Mouse (Mus musculus): ENCODE data around the gene Dok3. TPM values are rescaled to one million over a fixed set of nuclear protein-coding genes. Genes with fewer than 3 reads are reported as not detected.

Gene Dok3
- polyA plus RNA-seq, 1 experiment from 2014 or later, result 6.1 TPM

GRCm38 (mm10) chr13:55483593-55483992, 45.5 kb downstream of the Dok3 start:
- 44% methylated on average over 15 of the region's 15 CpGs for WGBS (ENCODE audit: missing documents)
- no peaks in the 10 kb centered on the region for H3K36me3 ChIP-seq (ENCODE audit: inconsistent target)
- no peak overlapping the region for H3K4me3 ChIP-seq (ENCODE audit: inconsistent target)
- no peaks in the 10 kb centered on the region for H3K79me2 ChIP-seq (ENCODE audit: inconsistent target)
- no peak overlapping the region for H3K27ac ChIP-seq

DNA sequence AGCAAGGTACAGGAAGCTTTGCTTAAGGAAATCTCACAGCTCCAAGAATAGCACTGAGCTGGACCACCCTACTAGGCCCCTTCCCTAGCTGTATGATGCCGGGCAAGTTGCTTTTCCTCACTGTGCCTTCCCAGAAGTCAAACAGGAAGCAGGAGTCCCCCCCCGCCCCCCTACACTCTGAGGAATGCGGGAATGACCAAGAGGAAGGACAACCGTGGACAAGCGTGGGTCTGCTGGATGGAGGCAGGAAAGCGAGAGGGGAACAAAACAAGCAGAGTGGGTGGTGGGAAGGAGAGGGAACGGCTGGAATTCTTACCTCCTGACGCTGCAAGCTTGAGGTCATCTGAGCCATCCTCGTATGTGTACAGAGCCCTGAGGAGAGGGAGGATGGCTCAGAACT, 46.0 kb downstream of the Dok3 start:
- Histone ChIP-seq H3K27ac (no peak overlapping the region), H3K79me2 (ENCODE audit: inconsistent target) (no peaks in the 10 kb centered on the region), H3K36me3 (ENCODE audit: inconsistent target) (no peaks in the 10 kb centered on the region), H3K4me3 (ENCODE audit: inconsistent target) (no peak overlapping the region)
- whole genome bisulfite sequencing (ENCODE audit: missing documents), result 78% methylated on average over 9 of the region's 9 CpGs

- H3K27ac ChIP-seq, result no peak overlapping the region
These were observed 46.6 kb downstream of the Dok3 start for GRCm38 (mm10) chr13:55482542-55482941.

DNA sequence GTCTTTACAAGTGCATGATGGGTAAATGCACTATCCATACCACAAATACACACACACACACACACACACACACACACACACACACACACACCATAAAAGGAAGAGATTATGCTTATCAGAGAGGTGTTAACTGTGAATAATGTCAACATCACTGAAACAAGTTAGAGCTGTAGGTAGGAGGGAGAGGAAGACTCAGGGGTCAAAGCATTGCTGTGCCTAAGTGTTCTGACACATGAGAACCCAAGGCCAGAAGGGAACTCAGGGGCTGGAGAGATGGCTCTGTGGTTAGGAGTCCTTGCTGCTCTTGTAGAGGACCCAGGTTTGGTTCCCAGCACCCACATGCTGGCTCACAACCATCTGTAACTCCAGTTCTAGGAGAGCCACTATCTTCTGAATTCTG, 49.2 kb downstream of the Dok3 start:
- Histone ChIP-seq H3K36me3 (ENCODE audit: inconsistent target) (no peaks in the 10 kb centered on the region), H3K79me2 (ENCODE audit: inconsistent target) (no peaks in the 10 kb centered on the region), H3K27ac (no peak overlapping the region), H3K4me3 (ENCODE audit: inconsistent target) (no peak overlapping the region)

More at GRCm38 (mm10) chr13:55482542-55482941, 46.6 kb downstream of the Dok3 start:
- Histone ChIP-seq H3K4me3 (ENCODE audit: inconsistent target) (no peak overlapping the region), H3K79me2 (ENCODE audit: inconsistent target) (no peaks in the 10 kb centered on the region), H3K36me3 (ENCODE audit: inconsistent target) (no peaks in the 10 kb centered on the region)
- 91% methylated on average over 7 of the region's 7 CpGs for WGBS (ENCODE audit: missing documents)

DNA sequence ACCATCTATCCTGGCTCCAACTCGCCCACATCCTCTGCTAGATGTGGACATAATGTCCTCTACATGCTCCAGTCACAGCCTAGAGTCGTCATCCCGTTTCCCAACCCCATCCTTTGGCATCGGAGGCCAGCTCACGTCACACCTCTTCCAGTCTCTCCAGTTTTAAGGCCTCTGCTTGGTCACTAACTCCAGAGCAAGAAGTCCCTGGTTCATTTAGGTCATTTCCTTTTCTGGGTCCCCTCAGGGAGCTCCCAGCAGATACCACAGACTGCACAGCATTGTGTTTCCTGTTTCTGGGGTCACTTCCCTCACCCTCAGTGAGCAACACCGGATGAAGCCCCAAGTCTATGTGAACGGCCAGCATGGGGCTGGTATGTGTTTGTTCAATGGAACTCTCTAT, 50.1 kb downstream of the Dok3 start:
- WGBS (ENCODE audit: missing documents), result 22% methylated on average over 7 of the region's 7 CpGs
- no peaks in the 10 kb centered on the region for H3K79me2 ChIP-seq (ENCODE audit: inconsistent target)
- H3K27ac ChIP-seq, result no peak overlapping the region
- H3K4me3 ChIP-seq (ENCODE audit: inconsistent target), result no peak overlapping the region
- H3K36me3 ChIP-seq (ENCODE audit: inconsistent target), result no peaks in the 10 kb centered on the region

- Histone ChIP-seq H3K79me2 (ENCODE audit: inconsistent target) (no peaks in the 10 kb centered on the region), H3K36me3 (ENCODE audit: inconsistent target) (no peaks in the 10 kb centered on the region), H3K27ac (no peak overlapping the region), H3K4me3 (ENCODE audit: inconsistent target) (no peak overlapping the region)
- 74% methylated on average over 5 of the region's 5 CpGs for WGBS (ENCODE audit: missing documents)
These were observed 51.1 kb downstream of the Dok3 start for GRCm38 (mm10) chr13:55478036-55478435.

DNA sequence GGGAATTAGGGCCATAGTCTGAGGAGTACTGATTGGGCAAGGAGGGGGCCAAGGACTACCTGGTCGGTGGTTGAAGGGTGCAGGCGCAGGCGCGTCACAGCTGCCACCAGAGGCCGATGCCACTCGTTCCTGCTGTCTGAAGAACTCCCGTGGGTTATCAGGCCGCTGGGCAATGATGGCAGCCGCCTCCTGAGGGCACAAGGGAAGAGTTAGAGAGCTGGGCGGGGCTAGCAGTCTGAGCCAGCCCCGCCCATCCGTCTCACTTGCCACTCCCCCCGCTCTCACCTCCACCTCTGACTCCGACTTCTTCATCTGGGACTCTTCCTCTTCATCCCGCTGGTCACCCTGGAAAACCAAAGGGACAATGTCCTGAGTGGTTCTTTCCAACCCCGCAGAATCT, 51.6 kb downstream of the Dok3 start:
- Histone ChIP-seq H3K27ac (no peak overlapping the region), H3K4me3 (ENCODE audit: inconsistent target) (no peak overlapping the region), H3K79me2 (ENCODE audit: inconsistent target) (no peaks in the 10 kb centered on the region), H3K36me3 (ENCODE audit: inconsistent target) (no peaks in the 10 kb centered on the region)
- 88% methylated on average over 14 of the region's 16 CpGs for WGBS (ENCODE audit: missing documents)

GRCm38 (mm10) chr13:55476256-55476655, 52.8 kb downstream of the Dok3 start:
- no peak overlapping the region for H3K27ac ChIP-seq
- no peak overlapping the region for H3K4me3 ChIP-seq (ENCODE audit: inconsistent target)
- H3K79me2 ChIP-seq (ENCODE audit: inconsistent target), result no peaks in the 10 kb centered on the region
- no peaks in the 10 kb centered on the region for H3K36me3 ChIP-seq (ENCODE audit: inconsistent target)
- 98% methylated on average over 6 of the region's 8 CpGs for WGBS (ENCODE audit: missing documents)

DNA sequence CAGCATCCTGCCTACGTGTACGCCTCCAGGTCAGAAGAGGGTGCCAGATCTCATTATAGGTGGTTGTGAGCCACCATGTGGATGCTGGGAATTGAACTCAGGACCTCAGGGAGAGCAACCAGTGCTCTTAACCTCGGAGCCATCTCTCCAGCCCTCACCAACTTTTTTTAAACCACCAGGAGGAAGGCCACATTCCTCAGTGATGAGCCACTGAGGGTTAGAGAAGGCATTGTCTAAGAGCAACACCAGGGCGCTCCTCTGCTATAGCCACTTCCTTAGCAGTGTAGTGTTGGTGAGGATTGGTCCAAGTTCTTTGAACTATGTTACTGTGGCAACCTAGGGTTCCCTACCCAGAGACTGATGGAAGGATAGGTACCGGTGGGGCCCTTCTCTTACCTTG, 53.3 kb downstream of the Dok3 start:
- WGBS (ENCODE audit: missing documents), result 93% methylated on average over 5 of the region's 5 CpGs
- no peak overlapping the region for H3K27ac ChIP-seq
- H3K36me3 ChIP-seq (ENCODE audit: inconsistent target), result no peaks in the 10 kb centered on the region
- H3K4me3 ChIP-seq (ENCODE audit: inconsistent target), result no peak overlapping the region
- H3K79me2 ChIP-seq (ENCODE audit: inconsistent target), result no peaks in the 10 kb centered on the region

- no peak overlapping the region for H3K4me3 ChIP-seq (ENCODE audit: inconsistent target)
- no peaks in the 10 kb centered on the region for H3K36me3 ChIP-seq (ENCODE audit: inconsistent target)
- no peaks in the 10 kb centered on the region for H3K79me2 ChIP-seq (ENCODE audit: inconsistent target)
- H3K27ac ChIP-seq, result no peak overlapping the region
- 16% methylated on average over 5 of the region's 5 CpGs for WGBS (ENCODE audit: missing documents)
These were observed 54.5 kb downstream of the Dok3 start for GRCm38 (mm10) chr13:55474621-55475069.

DNA sequence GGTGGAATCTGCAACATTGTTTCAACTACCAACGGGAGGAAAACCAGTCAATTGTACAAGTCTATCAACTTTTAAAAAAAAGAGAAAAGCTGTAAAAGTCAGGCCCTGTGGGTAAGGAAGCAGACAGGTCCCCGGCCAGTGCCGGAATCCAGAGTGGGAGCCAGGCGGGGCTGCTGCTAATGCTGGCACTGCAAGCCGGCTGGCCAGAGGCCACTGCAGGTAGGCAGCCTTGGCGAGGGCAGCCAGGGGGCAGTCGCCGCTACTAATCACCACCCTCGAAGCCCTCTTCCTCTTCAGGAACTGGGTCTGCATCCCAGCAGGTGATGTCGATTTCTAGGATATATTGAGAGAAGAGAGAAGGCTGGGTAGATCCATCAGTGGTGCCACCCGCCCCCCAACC, 55.1 kb downstream of the Dok3 start:
- Histone ChIP-seq H3K4me3 (ENCODE audit: inconsistent target) (no peak overlapping the region), H3K79me2 (ENCODE audit: inconsistent target) (no peaks in the 10 kb centered on the region), H3K36me3 (ENCODE audit: inconsistent target) (no peaks in the 10 kb centered on the region), H3K27ac (no peak overlapping the region)
- 53% methylated on average over 11 of the region's 11 CpGs for WGBS (ENCODE audit: missing documents)

Other genes starting within 250 kb of the Dok3 start
- 183 to 228 TPM (median 200 TPM) in 3 replicates for gene Prelid1, start 208.8 kb downstream of the Dok3 start, polyA plus RNA-seq (2018)
- 34.9 to 62.7 TPM (median 47.3 TPM) in 3 replicates for gene Rab24, start 207.3 kb downstream of the Dok3 start, polyA plus RNA-seq (2018)
- 0.43 to 1.1 TPM in 2 of 3 replicates, not detected in the other for gene Mxd3, start 199.5 kb downstream of the Dok3 start, polyA plus RNA-seq (2018)
- gene Lman2, start 166.5 kb downstream of the Dok3 start, polyA plus RNA-seq (2018), result 69.2 to 91.5 TPM (median 78.4 TPM) in 3 replicates
- gene Rgs14, start 159.6 kb downstream of the Dok3 start, polyA plus RNA-seq (2018), result 3.6 to 11.3 TPM (median 8.4 TPM) in 3 replicates
- gene Slc34a1, start 131.1 kb downstream of the Dok3 start, polyA plus RNA-seq (2018), result not detected in 3 replicates
- not detected in 3 replicates for gene Pfn3, start 114.1 kb downstream of the Dok3 start, polyA plus RNA-seq (2018)
- not detected in 3 replicates for gene F12, start 102.5 kb downstream of the Dok3 start, polyA plus RNA-seq (2018)
- gene Grk6, start 84.2 kb downstream of the Dok3 start, polyA plus RNA-seq (2018), result 8.4 to 12.3 TPM (median 10.1 TPM) in 3 replicates
- 0.27 TPM in 1 of 3 replicates, not detected in the others for gene Prr7, start 65.0 kb downstream of the Dok3 start, polyA plus RNA-seq (2018)
- 0.10 TPM in 1 of 3 replicates, not detected in the others for gene Dbn1, start 41.2 kb downstream of the Dok3 start, polyA plus RNA-seq (2018)
- gene Pdlim7, start 15.6 kb downstream of the Dok3 start, polyA plus RNA-seq (2018), result 0.40 to 3.3 TPM (median 0.44 TPM) in 3 replicates
- 26.5 to 32.5 TPM (median 27.1 TPM) in 3 replicates for gene Ddx41, start 7.4 kb upstream of the Dok3 start, polyA plus RNA-seq (2018)
- 11.7 to 25.1 TPM (median 12.9 TPM) in 3 replicates for gene Fam193b, start 41.8 kb upstream of the Dok3 start, polyA plus RNA-seq (2018)
- 100 to 185 TPM (median 135 TPM) in 3 replicates for gene Tmed9, start 44.4 kb upstream of the Dok3 start, polyA plus RNA-seq (2018)
- 11.0 to 27.4 TPM (median 23.7 TPM) in 3 replicates for gene B4galt7, start 70.6 kb upstream of the Dok3 start, polyA plus RNA-seq (2018)
- gene Caml, start 93.7 kb upstream of the Dok3 start, polyA plus RNA-seq (2018), result 34.6 to 38.5 TPM (median 35.0 TPM) in 3 replicates
- gene Ddx46, start 105.7 kb upstream of the Dok3 start, polyA plus RNA-seq (2018), result 30.1 to 38.6 TPM (median 34.6 TPM) in 3 replicates
- 24.7 to 37.0 TPM (median 34.5 TPM) in 3 replicates for gene B230219D22Rik, start 163.8 kb upstream of the Dok3 start, polyA plus RNA-seq (2018)
- 37.2 to 54.5 TPM (median 47.4 TPM) in 3 replicates for gene Txndc15, start 185.4 kb upstream of the Dok3 start, polyA plus RNA-seq (2018)
- 22.0 to 41.0 TPM (median 36.0 TPM) in 3 replicates for gene Pcbd2, start 198.1 kb upstream of the Dok3 start, polyA plus RNA-seq (2018)

All from macrophage (primary cell).